Mouse (Mus musculus) liver, adult 2 months (tissue): ENCODE data around the gene Prrt1. TPM values are rescaled to one million over a fixed set of nuclear protein-coding genes. Genes with fewer than 3 reads are reported as not detected.

Experiments used
- DNase-seq: peaks from one replicate; pipeline ENCODE4 v3.0.0-alpha.2; 2011; ENCODE audit warnings: low read depth, low spot score; ENCODE audit errors: extremely low read depth
- H3K27ac ChIP-seq: fragments of 200-500 bp; replicated peaks from 2 replicates; pipeline ENCODE4 v1.5.1; 2012; ENCODE audit warnings: low read depth, mild to moderate bottlenecking, control low read depth, inconsistent platforms, low read length; ENCODE audit not compliant: insufficient read depth
- H3K27me3 ChIP-seq: fragments of 200-500 bp; 2 replicates; pipeline ENCODE4 v1.6.1; 2012; ENCODE audit warnings: mild to moderate bottlenecking, moderate library complexity, low read length, inconsistent platforms; ENCODE audit not compliant: control insufficient read depth, insufficient read depth
- H3K36me3 ChIP-seq: fragments of 200-500 bp; 2 replicates; pipeline ENCODE4 v1.6.1; 2012; ENCODE audit warnings: low read length, inconsistent platforms; ENCODE audit not compliant: control insufficient read depth, insufficient read depth
- H3K4me1 ChIP-seq: fragments of 200-500 bp; 2 replicates; pipeline ENCODE4 v1.6.1; 2011; ENCODE audit warnings: low read length; ENCODE audit not compliant: control insufficient read depth, insufficient read depth
- H3K4me3 ChIP-seq: fragments of 200-500 bp; 2 replicates; pipeline ENCODE4 v1.5.1; 2011; ENCODE audit warnings: low read depth, mild to moderate bottlenecking, control low read depth, low read length, moderate library complexity; ENCODE audit not compliant: insufficient read depth
- H3K79me2 ChIP-seq: fragments of 200-500 bp; 2 replicates; pipeline ENCODE4 v1.6.1; 2012; ENCODE audit warnings: inconsistent platforms, mild to moderate bottlenecking, low read length, moderate library complexity; ENCODE audit not compliant: control insufficient read depth, insufficient read depth
- H3K9ac ChIP-seq: fragments of 200-500 bp; 2 replicates; pipeline ENCODE4 v1.6.1; 2012; ENCODE audit warnings: low read depth, mild to moderate bottlenecking, control low read depth, inconsistent platforms, low read length
- CTCF ChIP-seq: fragments of 200-500 bp; IDR thresholded peaks from 2 replicates; pipeline ENCODE4 v1.5.1; 2011; ENCODE audit warnings: low read depth, low read length, control low read depth
- POLR2A ChIP-seq: fragments of 200-500 bp; IDR thresholded peaks from 2 replicates; pipeline ENCODE4 v1.6.1; 2011; ENCODE audit warnings: low read length, control low read depth; ENCODE audit not compliant: insufficient read depth; ENCODE audit errors: extremely low read depth
- WGBS: fragments of 180-500 bp; shearing (Covaris S2); methylation state at CpG from one replicate; pipeline ENCODE4 v1.1.7; 2018; 5-methylcytosine and 5-hydroxymethylcytosine counted together
- polyA plus RNA-seq: library from polyadenylated mRNA; depleted of rRNA; stranded (reverse); fragments of >200 nt; gene quantifications from 2 replicates; pipeline ENCODE4 v1.2.3, GENCODE M21; 2012
- total RNA-seq: library from RNA; depleted of rRNA; stranded (reverse); fragments of >200 nt; gene quantifications from 2 replicates; pipeline ENCODE4 v1.2.3, GENCODE M21; 2014

The Prrt1 gene
- total and polyA plus RNA-seq, 2 experiments, result 0.32 TPM; not detected in 1

GRCm38 (mm10) chr17:34651507-34652221, 22.3 kb downstream of the Prrt1 start:
- no peak for TF ChIP-seq POLR2A
- TF ChIP-seq CTCF, result peak; percentile 66
- peaks cover 3% of the 10 kb centered on the region; the same call in 1 of the 2 replicates for H3K36me3 ChIP-seq
- H3K9ac ChIP-seq, result no peak overlapping the region
- no peaks in the 10 kb centered on the region for H3K27me3 ChIP-seq
- H3K79me2 ChIP-seq, result no peaks in the 10 kb centered on the region
- H3K4me3 ChIP-seq, result no peak overlapping the region
- no peak overlapping the region for H3K27ac ChIP-seq
- 62% methylated on average over 19 of the region's 19 CpGs for WGBS
- H3K4me1 ChIP-seq, result peaks cover 6% of the 10 kb centered on the region; the same call in 1 of the 2 replicates
- DNase-seq, result no peak

GRCm38 (mm10) chr17:34652546-34652945, 23.2 kb downstream of the Prrt1 start:
- Histone ChIP-seq H3K36me3 (peaks cover 3% of the 10 kb centered on the region; the same call in 1 of the 2 replicates), H3K27me3 (no peaks in the 10 kb centered on the region), H3K9ac (no peak overlapping the region), H3K4me1 (peaks cover 8% of the 10 kb centered on the region; the same call in 1 of the 2 replicates), H3K4me3 (no peak overlapping the region), H3K79me2 (no peaks in the 10 kb centered on the region), H3K27ac (no peak overlapping the region)
- TF ChIP-seq CTCF, result no peak
- TF ChIP-seq POLR2A, result no peak
- 93% methylated on average over 10 of the region's 10 CpGs for WGBS
- DNase-seq, result no peak

GRCm38 (mm10) chr17:34652985-34653384, 23.7 kb downstream of the Prrt1 start:
- TF ChIP-seq POLR2A (no peak), CTCF (no peak)
- Histone ChIP-seq H3K4me1 (peaks cover 5% of the 10 kb centered on the region; the same call in 1 of the 2 replicates), H3K79me2 (no peaks in the 10 kb centered on the region), H3K27me3 (no peaks in the 10 kb centered on the region), H3K4me3 (no peak overlapping the region), H3K36me3 (peaks cover 3% of the 10 kb centered on the region; the same call in 1 of the 2 replicates), H3K27ac (no peak overlapping the region), H3K9ac (no peak overlapping the region)
- WGBS, result 93% methylated on average over 8 of the region's 8 CpGs
- no peak for DNase-seq

GRCm38 (mm10) chr17:34653746-34654285, 24.5 kb downstream of the Prrt1 start:
- H3K4me3 ChIP-seq, result no peak overlapping the region
- no peak overlapping the region for H3K27ac ChIP-seq
- H3K9ac ChIP-seq, result no peak overlapping the region
- TF ChIP-seq POLR2A (no peak), CTCF (peak; percentile 39; the same call in 1 of the 2 replicates)
- H3K36me3 ChIP-seq, result peaks cover 3% of the 10 kb centered on the region; the same call in 1 of the 2 replicates
- H3K27me3 ChIP-seq, result no peaks in the 10 kb centered on the region
- peaks cover 3% of the 10 kb centered on the region; the same call in 1 of the 2 replicates for H3K4me1 ChIP-seq
- 75% methylated on average over 9 of the region's 9 CpGs for WGBS
- no peaks in the 10 kb centered on the region for H3K79me2 ChIP-seq
- no peak for DNase-seq

- Histone ChIP-seq H3K27ac (no peak overlapping the region), H3K9ac (no peak overlapping the region), H3K4me3 (no peak overlapping the region), H3K79me2 (no peaks in the 10 kb centered on the region), H3K4me1 (peaks cover 3% of the 10 kb centered on the region; the same call in 1 of the 2 replicates), H3K36me3 (peaks cover 3% of the 10 kb centered on the region; the same call in 1 of the 2 replicates), H3K27me3 (no peaks in the 10 kb centered on the region)
- no peak for DNase-seq
- WGBS, result 90% methylated on average over 13 of the region's 13 CpGs
- TF ChIP-seq POLR2A (no peak), CTCF (no peak)
Observed at GRCm38 (mm10) chr17:34654392-34654791, 25.1 kb downstream of the Prrt1 start.
